Mouse (Mus musculus) WW6 (cell line): ENCODE results near the gene Mrpl16.

Source experiments
- DNase-seq: peaks from one replicate; pipeline ENCODE4 v3.0.0-alpha.2; 2013; ENCODE audit warnings: low read depth, low spot score

Mrpl16 gene

DNA sequence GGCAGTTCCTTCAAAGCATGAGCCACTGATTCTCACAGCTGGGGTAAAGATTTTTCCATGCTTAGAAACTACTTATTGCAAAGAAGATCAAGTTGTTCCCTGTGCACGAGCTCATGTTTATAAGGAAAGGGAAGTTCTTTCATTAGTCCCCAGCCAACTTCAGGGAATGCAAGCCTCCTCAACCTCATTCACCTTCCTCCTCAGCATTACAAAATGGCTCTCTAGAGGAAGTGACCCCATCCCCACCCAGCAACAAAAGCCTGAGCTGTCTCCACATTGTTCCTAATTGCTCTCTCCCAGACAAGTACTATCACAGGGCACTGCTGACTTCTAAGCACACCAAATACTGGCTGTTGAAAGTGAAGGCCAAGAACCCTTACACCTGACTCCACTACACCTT is 34.2 kb downstream of the Mrpl16 start:
- DNase-seq = no peak

DNA sequence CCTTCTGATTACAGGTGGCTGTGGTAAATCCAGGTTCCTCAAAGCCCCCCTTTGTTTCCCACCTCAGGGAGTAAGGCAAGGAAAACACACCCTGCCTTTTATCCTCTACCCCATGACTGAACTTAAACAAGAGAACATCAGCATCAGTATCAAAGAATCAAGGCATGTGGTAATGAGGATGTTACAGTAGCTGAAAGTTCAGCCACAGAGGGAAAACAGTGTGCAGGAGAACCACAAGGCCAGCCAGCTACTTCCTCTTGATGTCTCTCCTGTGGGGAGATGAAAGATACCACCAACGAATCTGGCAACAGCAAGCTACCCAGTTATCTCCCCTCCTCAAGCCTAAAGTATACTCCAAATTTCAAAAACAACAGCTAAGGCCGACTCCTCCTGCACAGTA is 37.1 kb downstream of the Mrpl16 start:
- no peak for DNase-seq

DNA sequence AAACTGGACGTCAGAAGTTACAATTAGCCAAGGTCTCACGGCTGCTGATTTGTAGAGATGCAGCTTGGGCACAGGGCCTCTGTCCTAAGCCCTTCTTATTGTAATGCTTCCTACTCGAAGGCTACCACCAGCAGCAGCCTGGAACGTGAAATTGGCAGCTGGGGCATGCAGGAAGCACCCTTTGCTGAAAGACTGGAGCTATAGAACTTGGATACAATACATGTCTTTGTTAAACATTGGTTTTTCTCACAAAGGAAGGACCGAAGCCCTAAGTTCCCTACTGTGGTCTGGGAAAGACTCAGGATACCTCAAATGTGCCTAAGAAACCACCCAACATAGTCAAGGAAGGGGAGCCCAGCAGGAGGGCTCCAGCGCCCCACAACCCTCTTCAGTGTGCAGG is 37.6 kb downstream of the Mrpl16 start:
- DNase-seq = no peak

DNA sequence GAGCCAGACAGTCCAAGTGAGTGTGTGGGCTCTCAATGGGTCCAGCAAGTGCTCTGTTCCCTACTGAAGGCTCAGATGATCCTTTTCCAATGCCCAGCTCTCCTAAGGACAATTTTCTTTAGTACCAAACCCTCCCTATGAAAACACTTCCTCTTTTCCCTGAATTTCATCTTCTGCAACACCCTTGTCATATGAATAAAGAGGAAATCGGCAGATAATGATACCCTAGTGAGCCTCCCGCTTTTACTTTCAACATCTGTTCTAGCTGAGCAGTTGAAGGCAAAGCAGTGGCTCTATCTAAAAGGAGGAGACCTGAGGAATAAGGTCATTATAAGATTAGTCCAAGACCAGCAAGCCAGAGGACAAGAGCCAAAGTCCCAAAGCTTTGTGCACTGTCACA is 38.3 kb downstream of the Mrpl16 start:
- no peak for DNase-seq

DNA sequence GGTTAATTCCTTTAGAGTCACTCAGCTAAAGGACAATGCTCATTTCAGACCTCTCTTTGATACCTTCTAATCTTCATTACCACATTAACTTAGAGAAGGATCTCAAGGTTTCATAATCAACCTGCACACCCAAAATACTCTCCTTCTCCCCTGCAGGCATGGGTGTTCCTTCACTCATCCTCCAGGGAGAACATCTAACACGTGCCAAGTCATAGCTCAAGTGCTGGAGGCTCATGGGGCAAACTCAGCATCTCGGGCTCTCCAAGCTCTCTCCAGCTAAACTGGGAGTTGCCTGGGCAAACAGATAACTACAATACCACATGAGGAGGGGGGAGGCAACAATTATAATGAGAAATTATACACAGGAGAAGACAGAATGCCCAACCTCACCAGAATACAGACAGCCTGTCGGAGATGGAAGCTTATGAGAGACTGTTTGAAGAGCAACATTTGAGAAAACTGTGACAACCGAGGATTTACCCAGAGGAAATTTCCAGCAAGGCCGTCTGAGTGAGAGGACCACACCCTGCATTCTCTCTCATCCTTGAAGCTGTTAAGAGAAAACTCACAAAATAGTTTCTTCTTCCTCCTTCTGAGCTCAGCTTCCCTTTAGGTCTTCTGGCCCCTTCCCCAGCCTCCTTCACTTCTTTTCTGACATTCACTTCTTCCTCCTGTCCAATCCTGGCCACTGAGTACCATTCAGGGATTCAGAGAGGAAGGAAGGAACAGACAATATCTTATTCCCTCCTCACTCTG is 40.0 kb downstream of the Mrpl16 start:
- no peak for DNase-seq

DNA sequence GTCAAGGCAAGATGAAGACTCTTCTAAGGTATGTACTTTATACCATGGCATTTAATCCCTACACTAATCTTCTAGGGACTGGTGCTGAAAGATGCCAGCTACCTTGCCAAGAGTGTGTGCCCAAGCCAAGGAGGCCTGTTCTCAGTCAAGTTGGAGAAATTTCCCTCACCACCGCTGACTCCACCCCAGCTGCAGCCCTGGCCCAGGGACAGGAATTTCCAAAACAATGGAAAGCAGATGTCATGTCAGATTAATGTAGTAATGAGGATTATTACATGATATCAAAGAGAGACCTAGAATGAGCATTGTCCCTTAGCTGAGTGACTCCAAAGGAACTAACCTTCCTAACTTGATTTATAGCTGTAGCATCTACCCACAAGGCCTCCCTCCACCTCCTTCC is 40.7 kb downstream of the Mrpl16 start:
- DNase-seq = no peak

DNA sequence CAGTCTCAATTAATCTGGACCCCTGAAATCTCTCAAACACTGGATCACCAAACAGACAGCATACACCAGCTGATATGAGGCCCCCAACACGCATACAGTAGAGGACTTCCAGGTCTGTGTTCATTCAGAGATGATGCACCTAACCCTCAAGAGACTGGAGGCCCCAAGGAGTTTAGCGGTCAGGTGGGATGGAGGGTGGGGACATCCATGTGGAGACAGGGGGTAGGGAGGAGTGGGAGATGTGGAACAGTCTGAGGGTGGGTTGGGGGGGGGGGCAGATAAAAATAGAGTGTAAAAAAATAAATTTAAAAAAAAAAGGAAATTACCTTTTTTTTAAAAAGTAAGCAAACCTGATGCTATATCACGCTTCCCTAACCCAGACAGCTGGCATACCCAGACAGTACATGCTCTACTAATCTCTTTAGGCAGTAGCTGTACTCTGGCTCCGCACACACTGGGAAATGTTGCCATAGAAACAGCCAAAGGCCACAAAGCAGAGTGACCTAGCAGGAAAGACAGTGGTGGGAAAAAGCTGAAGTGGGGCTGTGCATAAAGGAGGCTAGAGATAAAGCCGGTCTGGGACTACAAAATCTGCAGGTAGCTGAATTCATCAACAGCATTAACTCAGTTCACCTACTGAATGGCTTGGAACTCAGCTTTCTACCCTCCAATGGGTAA is 41.6 kb downstream of the Mrpl16 start:
- no peak for DNase-seq

DNA sequence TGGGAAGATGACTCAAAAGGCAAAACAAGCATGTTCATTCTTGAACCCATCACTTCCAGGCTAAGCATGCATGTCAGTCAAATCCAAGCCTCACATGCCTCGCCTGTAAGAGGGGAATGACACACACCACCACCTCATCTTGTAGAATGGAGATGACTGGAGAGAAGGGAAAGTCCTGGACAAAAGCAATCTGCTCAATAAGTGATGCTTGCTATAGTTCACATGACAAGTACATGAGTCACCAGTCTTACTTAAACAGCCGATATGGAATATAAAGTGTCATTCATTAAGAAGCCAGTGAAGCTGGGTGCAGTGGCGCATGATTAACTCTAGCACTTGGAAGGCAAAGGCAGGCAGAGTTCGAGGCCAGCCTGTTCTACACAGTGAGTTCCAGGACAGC is 42.9 kb downstream of the Mrpl16 start:
- no peak for DNase-seq

DNA sequence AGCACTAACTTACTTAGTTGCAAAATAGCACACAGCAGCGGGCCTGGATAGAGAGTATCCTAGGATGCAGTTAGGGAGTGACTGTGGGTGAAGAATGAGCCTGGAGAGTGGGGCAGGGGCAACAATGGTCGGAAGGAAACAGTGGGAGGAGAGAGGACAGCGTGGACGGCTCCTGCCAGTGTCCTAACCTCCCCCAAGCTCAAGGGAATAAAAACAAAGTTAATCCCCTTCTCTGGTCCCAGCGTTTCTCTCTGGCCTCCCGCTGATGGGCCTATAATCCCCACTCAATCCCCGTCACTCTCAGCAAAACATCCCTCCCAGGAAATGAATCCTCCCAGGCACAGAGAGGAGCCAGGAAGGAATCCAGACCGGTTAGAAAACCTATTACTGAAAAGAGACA is 43.5 kb downstream of the Mrpl16 start:
- DNase-seq = no peak

DNA sequence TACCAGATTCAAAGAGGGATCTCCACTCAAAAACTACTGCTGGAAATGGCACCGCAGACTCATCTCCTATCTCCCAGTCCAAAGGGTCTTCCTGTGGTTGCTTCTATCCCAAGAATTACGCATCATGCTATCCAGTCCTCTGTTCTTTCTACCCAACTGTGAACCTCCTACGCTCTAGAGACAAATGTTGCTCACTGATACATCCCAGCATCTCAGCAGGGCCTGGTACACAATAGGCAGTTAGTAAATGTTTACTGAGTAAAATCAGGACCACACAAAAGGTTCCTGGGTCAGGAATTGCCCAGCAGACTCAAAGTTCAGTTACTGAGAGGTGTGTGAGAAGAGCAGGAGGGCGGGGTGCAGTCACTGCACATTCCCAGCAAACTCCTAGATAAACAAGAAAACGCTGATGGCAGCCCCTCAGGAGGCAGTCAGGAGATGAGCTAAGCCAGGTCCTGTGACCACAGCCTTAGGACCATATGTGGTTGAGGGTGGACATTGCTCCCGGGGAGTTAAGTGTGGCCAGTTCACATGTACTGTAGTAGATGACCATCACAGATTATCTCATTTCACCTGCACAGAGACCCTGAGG is 44.6 kb downstream of the Mrpl16 start:
- DNase-seq = no peak

DNA sequence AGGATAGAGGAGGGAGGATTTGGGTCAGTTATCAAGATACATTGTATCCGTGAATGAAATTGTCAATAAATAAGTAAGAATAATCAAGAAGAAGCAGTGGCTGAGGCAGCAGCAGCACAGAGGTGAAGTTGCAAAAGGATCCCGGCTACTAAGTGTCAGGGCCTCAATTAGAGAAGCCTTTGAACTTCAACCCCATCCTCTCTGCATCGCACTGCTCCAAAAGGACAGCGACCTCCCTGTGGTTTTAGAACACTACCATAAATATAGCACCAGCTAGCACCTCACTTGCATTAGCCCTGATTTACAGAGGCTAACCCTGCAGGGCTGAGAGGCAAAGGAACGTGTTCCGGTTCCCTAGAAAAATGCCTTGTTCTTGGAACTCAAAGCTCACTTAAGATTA is 46.5 kb downstream of the Mrpl16 start:
- DNase-seq = no peak

DNA sequence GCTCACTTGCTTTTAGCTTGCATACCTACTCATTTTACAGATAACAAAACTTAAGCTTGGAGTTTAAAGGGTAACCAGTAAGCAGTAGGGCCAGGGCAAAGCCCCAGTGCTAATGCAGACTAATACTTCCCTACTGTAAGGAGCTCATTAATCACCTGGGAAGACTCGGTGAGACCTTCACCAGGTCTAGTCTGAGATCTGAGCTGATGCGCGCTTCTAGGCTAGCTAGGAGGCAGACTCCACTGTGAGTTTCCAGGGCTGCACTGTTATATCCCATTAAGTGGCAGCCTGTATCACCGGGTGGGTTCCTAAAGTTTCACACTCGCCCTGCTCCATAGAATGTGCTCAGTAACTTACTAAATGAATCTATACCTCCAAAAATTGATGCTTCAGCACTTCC is 47.4 kb downstream of the Mrpl16 start:
- DNase-seq = no peak

DNA sequence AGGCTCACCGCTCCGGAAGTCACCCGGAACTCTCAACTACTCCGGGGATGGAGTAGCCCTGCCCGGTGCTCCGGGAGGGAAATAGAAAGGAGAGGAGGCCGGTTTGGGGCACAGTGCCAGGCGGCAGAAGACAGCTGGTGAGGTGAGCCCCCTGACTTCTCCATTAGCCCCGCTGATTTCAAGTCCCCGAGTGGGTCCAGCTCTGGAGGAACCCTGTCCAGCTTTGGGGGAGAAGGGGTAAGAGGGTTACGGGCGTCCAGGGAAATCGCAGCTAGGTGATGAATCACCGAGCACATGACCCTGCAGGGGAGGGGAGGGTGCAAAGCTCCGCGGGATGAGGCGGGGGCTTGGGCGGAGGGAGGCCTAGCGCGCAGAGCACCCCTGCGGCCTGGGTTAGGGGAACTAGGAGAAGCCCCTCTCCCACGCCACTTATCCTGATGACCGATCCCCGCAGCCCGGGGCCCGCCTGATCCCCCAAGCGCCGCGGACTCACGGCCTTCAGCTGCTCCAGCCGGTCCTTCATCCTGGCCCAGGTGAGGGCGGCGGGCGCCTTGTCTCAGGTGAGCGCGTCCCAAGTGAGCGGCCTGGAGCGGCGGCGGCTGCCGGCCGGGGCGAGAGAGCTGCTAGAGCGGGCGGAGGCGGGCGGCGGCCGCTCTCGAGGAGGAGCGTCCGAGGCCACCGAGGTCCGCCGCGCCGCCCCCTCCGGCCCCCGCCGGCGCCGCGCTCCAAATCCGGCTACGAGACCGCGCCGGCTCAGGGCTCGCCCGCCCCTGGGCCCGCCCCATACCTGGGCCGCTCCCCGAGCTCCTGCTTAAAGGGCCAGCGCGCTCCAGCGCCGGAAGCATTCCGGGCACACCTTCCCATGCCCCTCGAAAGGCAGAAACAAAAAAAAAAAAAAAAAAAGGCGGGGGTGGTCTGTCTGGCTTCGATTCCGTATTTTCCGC is 48.3 kb downstream of the Mrpl16 start:
- DNase-seq = no peak

DNA sequence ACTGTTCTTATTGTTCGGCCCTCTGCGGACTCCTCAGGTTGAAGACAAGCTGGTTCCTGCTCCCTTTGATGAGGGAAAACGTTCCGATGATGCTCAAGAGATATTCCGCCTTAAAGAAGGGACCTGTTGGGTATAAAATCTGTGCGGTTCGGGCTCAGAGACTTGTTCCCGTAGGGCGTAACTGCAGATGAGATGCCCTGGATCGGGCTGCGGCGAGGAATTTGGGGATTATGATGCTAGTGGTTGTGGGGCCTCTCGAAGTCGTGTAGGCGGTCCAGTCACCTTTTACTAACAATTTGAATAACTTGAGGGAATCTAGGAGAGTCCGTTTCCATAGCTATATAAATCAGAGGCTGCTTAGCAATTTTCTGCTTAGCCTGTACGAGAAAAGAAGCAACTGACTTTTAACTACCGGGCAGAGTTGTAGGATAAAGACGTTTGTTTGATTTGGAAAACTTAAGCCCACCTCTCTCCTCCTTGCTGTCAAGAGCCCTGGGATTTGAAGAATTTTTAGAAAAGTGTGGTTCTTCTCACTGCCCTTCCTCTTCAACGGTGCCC is 49.0 kb downstream of the Mrpl16 start, which contains the start of gene Stx3:
Gene Stx3, minus strand, starts transcription at position 261 of the 558 bp plus-strand sequence.
- no peak for DNase-seq

DNA sequence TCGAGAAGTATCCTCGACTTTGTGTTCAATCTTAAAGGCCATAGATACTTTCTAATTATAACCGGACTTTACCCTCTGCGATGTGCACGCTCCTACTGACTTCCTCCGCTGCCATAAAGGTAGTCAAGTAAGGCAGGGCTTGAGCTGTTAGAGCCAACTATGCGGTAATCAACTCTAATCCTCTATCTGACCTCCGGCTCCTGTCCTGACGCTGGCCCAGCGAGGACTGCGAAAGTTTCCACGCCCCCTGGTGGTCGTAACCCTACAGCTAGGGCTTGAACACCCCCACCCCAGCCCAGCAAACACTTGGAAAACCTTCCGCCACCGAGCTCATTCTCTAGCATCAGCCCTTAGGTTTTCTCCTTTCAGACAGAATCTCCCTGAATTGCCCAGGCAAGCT is 49.6 kb downstream of the Mrpl16 start:
- DNase-seq = no peak

DNA sequence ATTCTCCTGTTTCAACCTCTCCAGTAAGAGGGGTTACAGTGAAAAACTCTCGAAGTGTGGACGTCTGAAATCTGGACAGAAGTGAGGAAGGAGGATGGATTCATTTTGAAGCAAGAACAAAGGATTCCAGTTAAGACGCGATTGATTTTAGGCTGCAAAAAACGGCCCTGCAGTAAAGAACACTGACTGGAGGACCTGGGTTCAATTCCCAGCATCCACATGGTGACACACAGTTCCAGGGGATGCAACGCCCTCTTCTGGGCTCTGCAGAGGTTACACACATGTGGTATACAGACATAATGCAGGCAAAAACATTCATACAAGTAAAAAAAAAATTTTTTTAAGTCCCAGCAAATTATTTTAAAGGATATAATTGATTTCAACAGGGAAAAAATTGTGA is 50.0 kb downstream of the Mrpl16 start:
- no peak for DNase-seq

DNA sequence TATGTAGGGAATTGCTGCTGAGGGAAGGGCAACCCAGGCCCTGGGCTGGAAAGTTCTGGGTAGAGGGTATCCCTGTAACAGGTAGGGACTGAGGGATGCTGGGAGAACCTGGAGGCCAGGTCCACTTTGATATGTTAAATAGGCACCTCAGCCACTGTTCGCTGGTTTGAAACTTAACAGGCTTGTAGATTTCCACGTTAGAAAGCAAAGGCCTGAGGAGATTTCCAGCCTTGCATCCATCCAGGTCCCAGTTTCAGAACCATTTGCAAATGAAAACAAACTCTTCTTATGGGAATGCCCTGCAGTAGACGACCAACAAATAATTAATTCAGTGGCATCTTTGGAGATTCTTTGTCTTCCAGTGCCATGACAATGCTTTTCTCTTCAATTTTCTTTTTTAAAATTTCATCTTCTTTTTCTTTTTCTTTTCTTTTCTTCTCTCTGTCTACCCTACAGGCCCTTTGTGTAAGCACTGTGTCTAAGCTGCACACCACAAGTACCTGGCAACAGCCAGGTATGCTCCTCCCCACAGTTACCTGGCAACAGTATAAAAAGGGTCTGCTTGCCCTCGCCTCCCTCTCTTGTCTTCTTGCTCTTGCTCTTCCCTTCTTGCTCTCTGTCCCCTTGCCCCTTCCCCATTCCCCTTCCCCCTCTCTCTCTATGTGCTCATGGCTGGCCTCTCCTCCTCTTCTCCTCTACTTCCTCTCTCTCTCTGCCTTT is 53.3 kb downstream of the Mrpl16 start:
- no peak for DNase-seq
